Mouse (Mus musculus) bone marrow, adult 2 months (tissue): ENCODE results near the gene Rab34.
"Not testable (repeated sequence)": the region's sequence is repeated elsewhere in the genome, so short reads cannot be mapped to it uniquely, and the experiment has no call there.

Experiments used
- CTCF ChIP-seq: fragments of 200-500 bp; IDR thresholded peaks from 2 replicates; pipeline ENCODE4 v1.5.1; 2011; ENCODE audit warnings: low read length, control low read depth; ENCODE audit not compliant: control insufficient read depth, insufficient read depth
- POLR2A ChIP-seq: fragments of 200-500 bp; IDR thresholded peaks from 2 replicates; pipeline ENCODE4 v1.6.1; 2011; ENCODE audit warnings: low read depth, mild to moderate bottlenecking, control low read depth, low read length, borderline replicate concordance; ENCODE audit not compliant: control insufficient read depth

- TF ChIP-seq CTCF, POLR2A: not testable (repeated sequence)
Measured at GRCm38 (mm10) chr11:78184702-78185101, 3.5 kb upstream of the Rab34 start.
